Mouse (Mus musculus) megakaryocyte-erythroid progenitor cell, adult 5-6 weeks (primary cell): ENCODE data around the gene Entpd3. TPM values are rescaled to one million over a fixed set of nuclear protein-coding genes. Genes with fewer than 3 reads are reported as not detected.

Experiments used
- ATAC-seq: replicated peaks from 2 replicates; pipeline ENCODE4 v1.8.0; 2016; ENCODE audit warnings: mild to moderate bottlenecking, inconsistent platforms; ENCODE audit not compliant: severe bottlenecking, poor library complexity, low FRiP score, low TSS enrichment
- total RNA-seq, 2 experiments: library from RNA; stranded (forward) in 1 of 2; stranded (reverse) in 1 of 2; fragments of 200-1000, 215-1000 nt in 1 of 2; fragments of >200 nt in 1 of 2; fragmentation: Nextera tagmentation in 1 of 2; gene quantifications; 2 replicates each; pipeline ENCODE4 v1.2.3; 2014 to 2017

Entpd3 gene
- total RNA-seq, 2 experiments from 2014 or later, result not detected

- no peak for ATAC-seq
These were observed 74.4 kb downstream of the Entpd3 start for GRCm38 (mm10) chr9:120614059-120614458.

Other genes starting within 250 kb of the Entpd3 start
- gene Myrip, start 238.3 kb upstream of the Entpd3 start, total RNA-seq (2014; fragmentation: Nextera tagmentation), result not detected in 2 replicates
- gene Myrip, start 238.3 kb upstream of the Entpd3 start, total RNA-seq (2017), result not detected in 2 replicates
- 55.4 and 85.9 TPM in 2 replicates for gene Eif1b, start 47.6 kb upstream of the Entpd3 start, total RNA-seq (2014; fragmentation: Nextera tagmentation)
- gene Eif1b, start 47.6 kb upstream of the Entpd3 start, total RNA-seq (2017), result 77.5 and 85.3 TPM in 2 replicates
- 2,590 and 2,648 TPM in 2 replicates for gene Rpl14, start 31.6 kb downstream of the Entpd3 start, total RNA-seq (2014; fragmentation: Nextera tagmentation)
- 3,531 and 3,679 TPM in 2 replicates for gene Rpl14, start 31.6 kb downstream of the Entpd3 start, total RNA-seq (2017)